Mouse (Mus musculus): ENCODE measurements around the gene Vps35l. TPM values are rescaled to one million over a fixed set of nuclear protein-coding genes. Genes with fewer than 3 reads are reported as not detected.

Vps35l gene
- polyA plus RNA-seq, 1 experiment from 2014 or later = 94.4 TPM

- H3K9ac ChIP-seq = no peak overlapping the region
- no peak overlapping the region for H3K27ac ChIP-seq (replicated peaks)
- H3K9me3 ChIP-seq = no peaks in the 10 kb centered on the region
- WGBS = 87% methylated on average over 4 of the region's 4 CpGs
- H3K27me3 ChIP-seq = no peaks in the 10 kb centered on the region
- no peaks in the 10 kb centered on the region for H3K36me3 ChIP-seq
- H3K4me3 ChIP-seq = no peak overlapping the region
- peaks cover 23% of the 10 kb centered on the region for H3K4me1 ChIP-seq (replicated peaks)
- H3K4me2 ChIP-seq = no peak overlapping the region
- ATAC-seq (ENCODE audit: low FRiP score, low read depth) = no peak
Observed at GRCm38 (mm10) chr7:118708002-118708401, 32.0 kb upstream of the Vps35l start.

GRCm38 (mm10) chr7:118710776-118711175 is 29.2 kb upstream of the Vps35l start:
- H3K4me1 ChIP-seq (replicated peaks) = peaks cover 18% of the 10 kb centered on the region
- peaks cover 4% of the 10 kb centered on the region; the same call in 1 of the 2 replicates for H3K36me3 ChIP-seq
- H3K9me3 ChIP-seq = no peaks in the 10 kb centered on the region
- no peak for ATAC-seq (ENCODE audit: low FRiP score, low read depth)
- WGBS = 59% methylated on average over 5 of the region's 5 CpGs
- H3K27ac ChIP-seq (replicated peaks) = no peak overlapping the region
- H3K4me3 ChIP-seq = no peak overlapping the region
- H3K9ac ChIP-seq = no peak overlapping the region
- H3K27me3 ChIP-seq = no peaks in the 10 kb centered on the region
- H3K4me2 ChIP-seq = no peak overlapping the region

- H3K27ac ChIP-seq (replicated peaks) = peak within 1 kb of the TSS; percentile 84
- H3K4me3 ChIP-seq = peak within 1 kb of the TSS; percentile 84
- peak within 1 kb of the TSS; percentile 65 for H3K4me2 ChIP-seq
- ATAC-seq (ENCODE audit: low FRiP score, low read depth) = peak; percentile 98
- H3K9ac ChIP-seq = peak within 1 kb of the TSS; percentile 74
- peaks cover 14% of the 10 kb centered on the region for H3K4me1 ChIP-seq (replicated peaks)
- under 1% methylated on average over 48 of the region's 48 CpGs for WGBS
- no peaks in the 10 kb centered on the region for H3K27me3 ChIP-seq
- H3K36me3 ChIP-seq = peaks cover 4% of the 10 kb centered on the region; the same call in 1 of the 2 replicates
- H3K9me3 ChIP-seq = no peaks in the 10 kb centered on the region
Observed at GRCm38 (mm10) chr7:118712228-118713173, 27.5 kb upstream of the Vps35l start, which contains the start of gene Ccp110. Gene Ccp110 (plus strand): TSS chr7:118712552.

- H3K4me1 ChIP-seq (replicated peaks) = peaks cover 14% of the 10 kb centered on the region
- H3K9me3 ChIP-seq = no peaks in the 10 kb centered on the region
- ATAC-seq (ENCODE audit: low FRiP score, low read depth) = no peak
- no peak overlapping the region for H3K27ac ChIP-seq (replicated peaks)
- H3K4me3 ChIP-seq = no peak overlapping the region
- H3K4me2 ChIP-seq = no peak overlapping the region
- 90% methylated on average over 1 of the region's 1 CpGs for WGBS
- H3K27me3 ChIP-seq = no peaks in the 10 kb centered on the region
- no peak overlapping the region for H3K9ac ChIP-seq
- peaks cover 20% of the 10 kb centered on the region for H3K36me3 ChIP-seq
Observed at GRCm38 (mm10) chr7:118714873-118715272, 25.2 kb upstream of the Vps35l start.

GRCm38 (mm10) chr7:118718066-118718465 is 22.0 kb upstream of the Vps35l start:
- ATAC-seq (ENCODE audit: low FRiP score, low read depth) = no peak
- WGBS = 97% methylated on average over 4 of the region's 4 CpGs

GRCm38 (mm10) chr7:118723927-118724326 is 16.1 kb upstream of the Vps35l start:
- Histone ChIP-seq H3K4me3 (no peak overlapping the region), H3K4me1 (replicated peaks) (no peaks in the 10 kb centered on the region), H3K36me3 (peaks cover 65% of the 10 kb centered on the region), H3K27me3 (no peaks in the 10 kb centered on the region), H3K9ac (no peak overlapping the region), H3K9me3 (no peaks in the 10 kb centered on the region), H3K27ac (replicated peaks) (no peak overlapping the region), H3K4me2 (no peak overlapping the region)
- no peak for ATAC-seq (ENCODE audit: low FRiP score, low read depth)
- 90% methylated on average over 9 of the region's 9 CpGs for WGBS

More at GRCm38 (mm10) chr7:118718066-118718465, 22.0 kb upstream of the Vps35l start:
- H3K4me2 ChIP-seq = no peak overlapping the region
- H3K4me1 ChIP-seq (replicated peaks) = peaks cover 13% of the 10 kb centered on the region
- no peaks in the 10 kb centered on the region for H3K9me3 ChIP-seq
- no peak overlapping the region for H3K9ac ChIP-seq
- H3K4me3 ChIP-seq = no peak overlapping the region
- no peaks in the 10 kb centered on the region for H3K27me3 ChIP-seq
- H3K36me3 ChIP-seq = peaks cover 39% of the 10 kb centered on the region
- H3K27ac ChIP-seq (replicated peaks) = no peak overlapping the region

GRCm38 (mm10) chr7:118725459-118725858 is 14.6 kb upstream of the Vps35l start:
- no peak for ATAC-seq (ENCODE audit: low FRiP score, low read depth)
- 95% methylated on average over 2 of the region's 2 CpGs for WGBS
- peaks cover 72% of the 10 kb centered on the region for H3K36me3 ChIP-seq

GRCm38 (mm10) chr7:118728846-118729587 is 11.0 kb upstream of the Vps35l start:
- H3K4me1 ChIP-seq (replicated peaks) = no peaks in the 10 kb centered on the region
- no peak for ATAC-seq (ENCODE audit: low FRiP score, low read depth)
- H3K36me3 ChIP-seq = peaks cover 77% of the 10 kb centered on the region
- H3K4me3 ChIP-seq = no peak overlapping the region
- no peaks in the 10 kb centered on the region for H3K27me3 ChIP-seq
- no peak overlapping the region for H3K9ac ChIP-seq
- no peaks in the 10 kb centered on the region for H3K9me3 ChIP-seq
- no peak overlapping the region for H3K4me2 ChIP-seq
- 86% methylated on average over 13 of the region's 13 CpGs for WGBS
- no peak overlapping the region for H3K27ac ChIP-seq (replicated peaks)

More at GRCm38 (mm10) chr7:118725459-118725858, 14.6 kb upstream of the Vps35l start:
- H3K9me3 ChIP-seq = no peaks in the 10 kb centered on the region
- H3K4me1 ChIP-seq (replicated peaks) = no peaks in the 10 kb centered on the region
- H3K4me3 ChIP-seq = no peak overlapping the region
- no peaks in the 10 kb centered on the region for H3K27me3 ChIP-seq
- H3K27ac ChIP-seq (replicated peaks) = no peak overlapping the region
- H3K4me2 ChIP-seq = no peak overlapping the region
- no peak overlapping the region for H3K9ac ChIP-seq

- no peak for ATAC-seq (ENCODE audit: low FRiP score, low read depth)
- peaks cover 72% of the 10 kb centered on the region for H3K36me3 ChIP-seq
- H3K4me3 ChIP-seq = no peak overlapping the region
Observed at GRCm38 (mm10) chr7:118731781-118732180, 8.2 kb upstream of the Vps35l start.

GRCm38 (mm10) chr7:118733225-118733624 is 6.8 kb upstream of the Vps35l start:
- Histone ChIP-seq H3K4me2 (no peak overlapping the region), H3K27ac (replicated peaks) (no peak overlapping the region), H3K9me3 (no peaks in the 10 kb centered on the region), H3K4me1 (replicated peaks) (no peaks in the 10 kb centered on the region), H3K4me3 (no peak overlapping the region), H3K9ac (no peak overlapping the region), H3K27me3 (no peaks in the 10 kb centered on the region), H3K36me3 (peaks cover 64% of the 10 kb centered on the region)
- WGBS = 92% methylated on average over 13 of the region's 13 CpGs
- no peak for ATAC-seq (ENCODE audit: low FRiP score, low read depth)

More at GRCm38 (mm10) chr7:118731781-118732180, 8.2 kb upstream of the Vps35l start:
- H3K9me3 ChIP-seq = no peaks in the 10 kb centered on the region
- H3K27me3 ChIP-seq = no peaks in the 10 kb centered on the region
- no peaks in the 10 kb centered on the region for H3K4me1 ChIP-seq (replicated peaks)
- H3K4me2 ChIP-seq = no peak overlapping the region
- H3K9ac ChIP-seq = no peak overlapping the region
- WGBS = 89% methylated on average over 3 of the region's 3 CpGs
- no peak overlapping the region for H3K27ac ChIP-seq (replicated peaks)

GRCm38 (mm10) chr7:118738730-118739129 is 1.3 kb upstream of the Vps35l start:
- Histone ChIP-seq H3K4me2 (no peak overlapping the region), H3K27ac (replicated peaks) (no peak overlapping the region), H3K9ac (no peak overlapping the region), H3K4me3 (no peak overlapping the region), H3K4me1 (replicated peaks) (peaks cover 14% of the 10 kb centered on the region), H3K27me3 (no peaks in the 10 kb centered on the region), H3K36me3 (peaks cover 23% of the 10 kb centered on the region), H3K9me3 (no peaks in the 10 kb centered on the region)
- no peak for ATAC-seq (ENCODE audit: low FRiP score, low read depth)
- WGBS = 81% methylated on average over 1 of the region's 1 CpGs
